Mouse (Mus musculus) c-Kit-positive CD71-positive TER-119-negative erythroid progenitor cells, embryonic 14.5 days (primary cell): ENCODE results near the gene Dpagt1.
"Not testable (repeated sequence)": the region's sequence is repeated elsewhere in the genome, so short reads cannot be mapped to it uniquely, and the experiment has no call there.

ENCODE experiments used
- DNase-seq: peaks from one replicate; pipeline ENCODE4 v3.0.0-alpha.2; 2013; ENCODE audit warnings: low read depth

The Dpagt1 gene

GRCm38 (mm10) chr9:44318076-44318825, 7.6 kb upstream of the Dpagt1 start:
- DNase-seq, result no peak

GRCm38 (mm10) chr9:44318826-44319095, 7.1 kb upstream of the Dpagt1 start:
- no peak for DNase-seq

GRCm38 (mm10) chr9:44319105-44319886, 6.5 kb upstream of the Dpagt1 start:
- DNase-seq, result no peak

- peak; percentile 93 for DNase-seq
These were observed 5.7 kb upstream of the Dpagt1 start, which contains the start of gene C2cd2l for GRCm38 (mm10) chr9:44319887-44320798. C2cd2l (minus strand) TSS chr9:44320285.

GRCm38 (mm10) chr9:44320799-44321133, 5.1 kb upstream of the Dpagt1 start:
- DNase-seq, result no peak

- DNase-seq, result not testable (repeated sequence)
These were observed 2.2 kb upstream of the Dpagt1 start for GRCm38 (mm10) chr9:44323656-44324055.

- no peak for DNase-seq
These were observed 1.7 kb upstream of the Dpagt1 start for GRCm38 (mm10) chr9:44324147-44324546.

- DNase-seq, result not testable (repeated sequence)
These were observed 619 bp upstream of the Dpagt1 start for GRCm38 (mm10) chr9:44325032-44325767.

GRCm38 (mm10) chr9:44326371-44327063, 698 bp downstream of the Dpagt1 start:
- DNase-seq, result peak; percentile 79

GRCm38 (mm10) chr9:44327064-44327711, 1.4 kb downstream of the Dpagt1 start:
- DNase-seq, result no peak

GRCm38 (mm10) chr9:44327926-44328325, 2.1 kb downstream of the Dpagt1 start:
- no peak for DNase-seq

- no peak for DNase-seq
These were observed 4.9 kb downstream of the Dpagt1 start for GRCm38 (mm10) chr9:44330736-44331135.

- DNase-seq, result no peak
These were observed 7.3 kb downstream of the Dpagt1 start for GRCm38 (mm10) chr9:44332918-44333638.

GRCm38 (mm10) chr9:44334396-44335330, 8.8 kb downstream of the Dpagt1 start, which contains the start of gene H2afx:
H2afx (plus strand) TSS chr9:44334694.
- DNase-seq, result peak; percentile 100

GRCm38 (mm10) chr9:44335331-44336092, 9.7 kb downstream of the Dpagt1 start:
- no peak for DNase-seq

GRCm38 (mm10) chr9:44336093-44336406, 10.2 kb downstream of the Dpagt1 start:
- no peak for DNase-seq

- not testable (repeated sequence) for DNase-seq
These were observed 10.7 kb downstream of the Dpagt1 start for GRCm38 (mm10) chr9:44336513-44336912.

- DNase-seq, result no peak
These were observed 11.1 kb downstream of the Dpagt1 start for GRCm38 (mm10) chr9:44336964-44337363.
